Mouse (Mus musculus): ENCODE data around the gene Rrp36. TPM values are rescaled to one million over a fixed set of nuclear protein-coding genes. Genes with fewer than 3 reads are reported as not detected.

The Rrp36 gene
- polyA plus RNA-seq, 1 experiment, result 29.5 TPM

- Histone ChIP-seq H3K27ac (ENCODE audit: insufficient read depth, low read length) (no peak within 1 kb of the TSS), H3K4me1 (ENCODE audit: control insufficient read depth, insufficient read depth, low read length) (peaks cover 10% of the 10 kb centered on the region), H3K4me3 (ENCODE audit: insufficient read depth, low read length) (peak within 1 kb of the TSS; percentile 14)
- peak; percentile 97 for TF ChIP-seq POLR2A (IDR thresholded peaks at IDR 0.05; ENCODE audit: extremely low read depth, insufficient read depth, low read length)
- TF ChIP-seq CTCF (IDR thresholded peaks at IDR 0.05; ENCODE audit: extremely low read depth, insufficient read depth, low read length), result no peak
Measured at GRCm38 (mm10) chr17:46704887-46705835, 31.0 kb upstream of the Rrp36 start, which contains the start of gene Ppp2r5d. TSS of gene Ppp2r5d (minus strand) at chr17:46705111.

- TF ChIP-seq CTCF (IDR thresholded peaks at IDR 0.05; ENCODE audit: extremely low read depth, insufficient read depth, low read length), result no peak
- Histone ChIP-seq H3K27ac (ENCODE audit: insufficient read depth, low read length) (no peak overlapping the region), H3K4me3 (ENCODE audit: insufficient read depth, low read length) (peak overlapping the region; percentile 14), H3K4me1 (ENCODE audit: control insufficient read depth, insufficient read depth, low read length) (peaks cover 10% of the 10 kb centered on the region)
Measured at GRCm38 (mm10) chr17:46703971-46704886, 30.1 kb upstream of the Rrp36 start.

- H3K27ac ChIP-seq (ENCODE audit: insufficient read depth, low read length), result 0 out of 2 replicates have a peak overlapping the region, but pooled peaks have one; percentile 5
- peak overlapping the region; percentile 14 for H3K4me3 ChIP-seq (ENCODE audit: insufficient read depth, low read length)
- TF ChIP-seq CTCF (IDR thresholded peaks at IDR 0.05; ENCODE audit: extremely low read depth, insufficient read depth, low read length) (no peak), POLR2A (IDR thresholded peaks at IDR 0.05; ENCODE audit: extremely low read depth, insufficient read depth, low read length) (no peak)
- peaks cover 10% of the 10 kb centered on the region for H3K4me1 ChIP-seq (ENCODE audit: control insufficient read depth, insufficient read depth, low read length)
Measured at GRCm38 (mm10) chr17:46702506-46702905, 28.4 kb upstream of the Rrp36 start.

GRCm38 (mm10) chr17:46702100-46702499 lies 27.9 kb upstream of the Rrp36 start:
- Histone ChIP-seq H3K27ac (ENCODE audit: insufficient read depth, low read length) (0 out of 2 replicates have a peak overlapping the region, but pooled peaks have one; percentile 5), H3K4me3 (ENCODE audit: insufficient read depth, low read length) (peak overlapping the region; percentile 14; the same call in 1 of the 2 replicates), H3K4me1 (ENCODE audit: control insufficient read depth, insufficient read depth, low read length) (peaks cover 10% of the 10 kb centered on the region)
- TF ChIP-seq POLR2A (IDR thresholded peaks at IDR 0.05; ENCODE audit: extremely low read depth, insufficient read depth, low read length) (no peak), CTCF (IDR thresholded peaks at IDR 0.05; ENCODE audit: extremely low read depth, insufficient read depth, low read length) (no peak)

- H3K27ac ChIP-seq (ENCODE audit: insufficient read depth, low read length), result no peak overlapping the region
- H3K4me1 ChIP-seq (ENCODE audit: control insufficient read depth, insufficient read depth, low read length), result peaks cover 10% of the 10 kb centered on the region
- H3K4me3 ChIP-seq (ENCODE audit: insufficient read depth, low read length), result peak overlapping the region; percentile 14
- TF ChIP-seq CTCF (IDR thresholded peaks at IDR 0.05; ENCODE audit: extremely low read depth, insufficient read depth, low read length) (no peak), POLR2A (IDR thresholded peaks at IDR 0.05; ENCODE audit: extremely low read depth, insufficient read depth, low read length) (no peak)
Measured at GRCm38 (mm10) chr17:46701489-46701888, 27.3 kb upstream of the Rrp36 start.

GRCm38 (mm10) chr17:46699912-46700311 lies 25.8 kb upstream of the Rrp36 start:
- no peak overlapping the region for H3K27ac ChIP-seq (ENCODE audit: insufficient read depth, low read length)
- H3K4me1 ChIP-seq (ENCODE audit: control insufficient read depth, insufficient read depth, low read length), result peaks cover 10% of the 10 kb centered on the region
- no peak overlapping the region for H3K4me3 ChIP-seq (ENCODE audit: insufficient read depth, low read length)
- no peak for TF ChIP-seq CTCF (IDR thresholded peaks at IDR 0.05; ENCODE audit: extremely low read depth, insufficient read depth, low read length)
- no peak for TF ChIP-seq POLR2A (IDR thresholded peaks at IDR 0.05; ENCODE audit: extremely low read depth, insufficient read depth, low read length)

- Histone ChIP-seq H3K27ac (ENCODE audit: insufficient read depth, low read length) (no peak overlapping the region), H3K4me1 (ENCODE audit: control insufficient read depth, insufficient read depth, low read length) (peaks cover 10% of the 10 kb centered on the region), H3K4me3 (ENCODE audit: insufficient read depth, low read length) (no peak overlapping the region)
- TF ChIP-seq CTCF (IDR thresholded peaks at IDR 0.05; ENCODE audit: extremely low read depth, insufficient read depth, low read length) (no peak), POLR2A (IDR thresholded peaks at IDR 0.05; ENCODE audit: extremely low read depth, insufficient read depth, low read length) (no peak)
Measured at GRCm38 (mm10) chr17:46699245-46699644, 25.1 kb upstream of the Rrp36 start.

- TF ChIP-seq POLR2A (IDR thresholded peaks at IDR 0.05; ENCODE audit: extremely low read depth, insufficient read depth, low read length) (no peak), CTCF (IDR thresholded peaks at IDR 0.05; ENCODE audit: extremely low read depth, insufficient read depth, low read length) (no peak)
Measured at GRCm38 (mm10) chr17:46698515-46698914, 24.4 kb upstream of the Rrp36 start.

GRCm38 (mm10) chr17:46694517-46695063 lies 20.4 kb upstream of the Rrp36 start:
- TF ChIP-seq POLR2A (IDR thresholded peaks at IDR 0.05; ENCODE audit: extremely low read depth, insufficient read depth, low read length), result no peak
- no peak for TF ChIP-seq CTCF (IDR thresholded peaks at IDR 0.05; ENCODE audit: extremely low read depth, insufficient read depth, low read length)
- Histone ChIP-seq H3K4me1 (ENCODE audit: control insufficient read depth, insufficient read depth, low read length) (no peaks in the 10 kb centered on the region), H3K27ac (ENCODE audit: insufficient read depth, low read length) (no peak overlapping the region), H3K4me3 (ENCODE audit: insufficient read depth, low read length) (no peak overlapping the region)

More at GRCm38 (mm10) chr17:46698515-46698914, 24.4 kb upstream of the Rrp36 start:
- Histone ChIP-seq H3K4me1 (ENCODE audit: control insufficient read depth, insufficient read depth, low read length) (peaks cover 9% of the 10 kb centered on the region), H3K4me3 (ENCODE audit: insufficient read depth, low read length) (no peak overlapping the region), H3K27ac (ENCODE audit: insufficient read depth, low read length) (no peak overlapping the region)
